Comparison of ENCODE assay signal across 10 mouse cellular contexts in the genomic region with DNA sequence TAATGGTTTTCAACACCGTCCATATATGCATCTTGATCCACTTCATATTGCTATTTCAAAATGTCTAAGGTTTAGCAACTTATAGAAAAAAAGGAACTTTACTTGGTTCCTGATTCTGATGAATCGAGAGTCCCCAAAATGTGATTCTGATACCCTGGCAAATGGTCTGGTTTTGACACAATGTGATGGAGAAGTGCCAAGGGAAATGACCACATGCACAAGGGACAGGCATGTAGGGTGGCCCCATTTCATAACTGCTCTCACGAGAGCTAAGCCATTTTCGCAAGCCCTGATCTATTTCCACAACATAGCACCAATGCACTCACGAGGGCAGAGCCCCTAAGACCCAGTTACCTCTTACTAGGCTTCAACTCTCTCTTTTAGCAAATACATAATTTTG. TPM values are rescaled to one million over a fixed set of nuclear protein-coding genes. Genes with fewer than 3 reads are reported as not detected.
A peak's percentile ranks its signal among the peaks of the same experiment; 100 is the strongest.
DNase-seq lines count a peak whose midpoint lies in the region; ATAC-seq and TF ChIP-seq lines count a peak whose summit lies in the region.
"Had no signal": no experiment of that assay in that cellular context is flagged by ENCODE, and none has a peak within 500 bp of the region (broad histone marks: within the 10 kb centered on the region; RNA-seq: fewer than 3 reads in every experiment).

No protein-coding gene starts in this region.

- no peak for TF ChIP-seq POLR2A in kidney, adult 2 months (IDR thresholded peaks at IDR 0.05; ENCODE audit: low read depth, low read length)

- H3K9me3 ChIP-seq in forebrain, postnatal 0 days (ENCODE audit: low read length): no peaks in the 10 kb centered on the region
- H3K9me3 ChIP-seq in forebrain, embryonic 16.5 days (ENCODE audit: control insufficient read depth, low read length): no peaks in the 10 kb centered on the region
- H3K9me3 ChIP-seq: limb, embryonic 13.5 days had no signal

- H3K4me3 ChIP-seq in forebrain, postnatal 0 days (ENCODE audit: low read depth, low read length): no peak overlapping the region
- no peak overlapping the region for H3K4me3 ChIP-seq in forebrain, embryonic 16.5 days (replicated peaks; ENCODE audit: low read length)
- no peak overlapping the region for H3K4me3 ChIP-seq in kidney, adult 2 months (ENCODE audit: insufficient read depth, low read depth, low read length)
- H3K4me3 ChIP-seq: limb, embryonic 13.5 days had no signal

- no peak for TF ChIP-seq CTCF in forebrain, postnatal 0 days (IDR thresholded peaks at IDR 0.05; ENCODE audit: low read depth)
- TF ChIP-seq CTCF in kidney, adult 2 months (conservative IDR thresholded peaks at IDR 0.05; ENCODE audit: insufficient read depth, insufficient read length, low read depth, low read length): no peak

- 83% methylated on average over 5 of the region's 5 CpGs for WGBS in forebrain, postnatal 0 days
- WGBS in forebrain, embryonic 16.5 days: 85% methylated on average over 5 of the region's 5 CpGs
- WGBS in kidney, adult 2 months: 81% methylated on average over 5 of the region's 5 CpGs

- no peak overlapping the region for H3K4me2 ChIP-seq in forebrain, postnatal 0 days (ENCODE audit: low read depth)
- no peak overlapping the region for H3K4me2 ChIP-seq in forebrain, embryonic 16.5 days (ENCODE audit: low read length)

- H3K27ac ChIP-seq in forebrain, postnatal 0 days (ENCODE audit: low read depth, low read length): 0 out of 2 replicates have a peak overlapping the region, but pooled peaks have one; percentile 55
- no peak overlapping the region for H3K27ac ChIP-seq in forebrain, embryonic 16.5 days (ENCODE audit: low read length)
- no peak overlapping the region; the same call in 1 of the 2 replicates for H3K27ac ChIP-seq in kidney, adult 2 months (ENCODE audit: insufficient read depth, low read depth, low read length)
- H3K27ac ChIP-seq: macrophage had no signal

- DNase-seq in forebrain, postnatal 0 days: no peak
- DNase-seq in kidney, adult 2 months: peak; percentile 11
- no peak for DNase-seq in kidney, postnatal 10 days
- peak; percentile 47 for DNase-seq in lung, postnatal 14 days
- no peak for DNase-seq in cerebellum, adult 11 months
- DNase-seq in frontal cortex, adult 2 months (ENCODE audit: extremely low spot score in 1 of 2, low spot score in 1 of 2): no peak

- no peak overlapping the region for H3K9ac ChIP-seq in forebrain, postnatal 0 days
- no peak overlapping the region for H3K9ac ChIP-seq in forebrain, embryonic 16.5 days (replicated peaks; ENCODE audit: low read depth, low read length)
- H3K9ac ChIP-seq: limb, embryonic 13.5 days had no signal

- H3K4me1 ChIP-seq in forebrain, postnatal 0 days (ENCODE audit: insufficient read depth): no peaks in the 10 kb centered on the region
- H3K4me1 ChIP-seq in forebrain, embryonic 16.5 days (replicated peaks; ENCODE audit: control insufficient read depth, insufficient read depth, low read length): 0 out of 2 replicates have a peak, but pooled peaks cover 5% of the 10 kb centered on the region
- no peaks in the 10 kb centered on the region for H3K4me1 ChIP-seq in kidney, adult 2 months (ENCODE audit: control insufficient read depth, insufficient read depth, low read length)

- no peaks in the 10 kb centered on the region for H3K27me3 ChIP-seq in forebrain, postnatal 0 days (ENCODE audit: insufficient read depth, low read length)
- H3K27me3 ChIP-seq in forebrain, embryonic 16.5 days (replicated peaks; ENCODE audit: control insufficient read depth, insufficient read depth, low read length): no peaks in the 10 kb centered on the region
- no peaks in the 10 kb centered on the region for H3K27me3 ChIP-seq in kidney, adult 2 months (replicated peaks; ENCODE audit: control insufficient read depth, insufficient read depth, low read length)
- H3K27me3 ChIP-seq: limb, embryonic 13.5 days had no signal

- no peaks in the 10 kb centered on the region for H3K36me3 ChIP-seq in forebrain, postnatal 0 days (ENCODE audit: insufficient read depth)
- no peaks in the 10 kb centered on the region for H3K36me3 ChIP-seq in forebrain, embryonic 16.5 days (ENCODE audit: control insufficient read depth, insufficient read depth)
- H3K36me3 ChIP-seq in kidney, adult 2 months (ENCODE audit: control insufficient read depth, insufficient read depth, low read length): no peaks in the 10 kb centered on the region
- H3K36me3 ChIP-seq: limb, embryonic 13.5 days had no signal

- ATAC-seq in forebrain, postnatal 0 days: no peak
- no peak for ATAC-seq in forebrain, embryonic 16.5 days
- peak; percentile 94 for ATAC-seq in granulocyte monocyte progenitor cell, adult 5-6 weeks (replicated peaks; ENCODE audit: poor library complexity, severe bottlenecking)

RNA-seq across cellular contexts. Expression of a gene that starts 42.7 kb away (rescaled TPM):
- 6.3 and 10.7 TPM in 2 replicates for total RNA-seq in forebrain, postnatal 0 days (2014; rRNA removed)
- polyA plus RNA-seq in forebrain, postnatal 0 days (2015; fragmentation: Nextera tagmentation; extraction: Ambion mirVana): 2.0 and 4.3 TPM in 2 replicates
- 4.4 and 5.1 TPM in 2 replicates for polyA plus RNA-seq in forebrain, embryonic 16.5 days (2015; fragmentation: Nextera tagmentation; extraction: Ambion mirVana)
- 5.0 TPM in 2 replicates for polyA plus RNA-seq in kidney, adult 2 months (2012; rRNA removed)
- total RNA-seq in granulocyte monocyte progenitor cell, adult 5-6 weeks (2014; fragmentation: Nextera tagmentation): 0.19 and 3.0 TPM in 2 replicates
- total RNA-seq in granulocyte monocyte progenitor cell, adult 5-6 weeks (2017): 0.21 and 0.34 TPM in 2 replicates
- polyA plus RNA-seq in frontal cortex, adult 2 months (2012; rRNA removed): 5.7 and 6.4 TPM in 2 replicates

Comparison
In these comparisons a context has a peak if more than half of its experiments do, and no peak if none do; other contexts are left out.
1. DNase-seq: peak in kidney, adult 2 months (single experiment) and lung, postnatal 14 days (single experiment); none in forebrain, postnatal 0 days (single experiment), kidney, postnatal 10 days (single experiment), cerebellum, adult 11 months (single experiment) and frontal cortex, adult 2 months (0 of 2).